Mouse (Mus musculus) testis, adult 2 months (tissue): Measurements from ENCODE around the gene Glipr2. TPM values are rescaled to one million over a fixed set of nuclear protein-coding genes. Genes with fewer than 3 reads are reported as not detected.

ENCODE experiments used
- H3K27ac ChIP-seq: fragments of 200-500 bp; 2 replicates; pipeline ENCODE4 v1.5.1; 2012; ENCODE audit warnings: low read depth, low read length; ENCODE audit not compliant: control insufficient read depth, insufficient read depth
- H3K27me3 ChIP-seq: fragments of 200-500 bp; 2 replicates; pipeline ENCODE4 v1.6.1; 2012; ENCODE audit warnings: mild to moderate bottlenecking, low read length, moderate library complexity; ENCODE audit not compliant: control insufficient read depth, insufficient read depth
- H3K36me3 ChIP-seq: fragments of 200-500 bp; 2 replicates; pipeline ENCODE4 v1.6.1; 2012; ENCODE audit warnings: mild to moderate bottlenecking, low read length; ENCODE audit not compliant: control insufficient read depth, insufficient read depth
- H3K4me1 ChIP-seq: fragments of 200-500 bp; 2 replicates; pipeline ENCODE4 v1.6.1; 2012; ENCODE audit warnings: low read length; ENCODE audit not compliant: control insufficient read depth, insufficient read depth
- H3K4me3 ChIP-seq: fragments of 200-500 bp; 2 replicates; pipeline ENCODE4 v1.5.1; 2012; ENCODE audit warnings: low read depth, mild to moderate bottlenecking, low read length, moderate library complexity, mixed read lengths; ENCODE audit not compliant: control insufficient read depth
- CTCF ChIP-seq: fragments of 200-500 bp; IDR thresholded peaks from 2 replicates; pipeline ENCODE4 v1.5.1; 2012; ENCODE audit warnings: low read depth, mild to moderate bottlenecking, inconsistent platforms, low read length, moderate library complexity; ENCODE audit not compliant: control insufficient read depth, insufficient read depth, insufficient replicate concordance
- POLR2A ChIP-seq: fragments of 200-500 bp; IDR thresholded peaks from 2 replicates; pipeline ENCODE4 v1.6.1; 2012; ENCODE audit warnings: low read depth, mild to moderate bottlenecking, inconsistent platforms, low read length, moderate library complexity; ENCODE audit not compliant: control insufficient read depth
- polyA plus RNA-seq: library from polyadenylated mRNA; depleted of rRNA; stranded (reverse); fragments of >200 nt; gene quantifications from 2 replicates; pipeline ENCODE4 v1.2.3, GENCODE M21; 2012

Glipr2 gene
- polyA plus RNA-seq, 1 experiment: 1.6 TPM

DNA sequence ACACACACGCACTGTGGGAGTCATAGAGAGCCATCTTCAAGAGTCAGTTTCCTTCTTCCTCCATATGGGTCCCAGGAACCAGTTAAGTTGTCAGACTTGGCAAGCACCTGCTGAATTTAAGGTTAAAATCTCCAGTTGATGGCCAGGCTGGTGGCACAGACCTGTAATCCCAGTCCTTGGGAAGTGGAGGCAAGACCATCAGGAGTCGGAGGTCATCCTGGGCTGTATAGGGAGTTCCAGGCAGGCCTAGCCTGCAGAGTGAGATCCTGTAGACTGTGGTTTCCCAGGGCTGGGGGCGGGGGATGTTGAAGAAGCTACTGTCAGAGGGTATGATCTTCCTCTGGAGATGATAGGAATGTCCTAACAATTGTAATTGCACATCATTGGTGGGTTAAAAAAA is 31.8 kb downstream of the Glipr2 start:
- no peak overlapping the region; the same call in 1 of the 2 replicates for H3K4me3 ChIP-seq
- H3K27ac ChIP-seq: no peak overlapping the region
- TF ChIP-seq CTCF (no peak), POLR2A (no peak)
- H3K4me1 ChIP-seq: no peaks in the 10 kb centered on the region
- no peaks in the 10 kb centered on the region for H3K36me3 ChIP-seq
- no peaks in the 10 kb centered on the region for H3K27me3 ChIP-seq

DNA sequence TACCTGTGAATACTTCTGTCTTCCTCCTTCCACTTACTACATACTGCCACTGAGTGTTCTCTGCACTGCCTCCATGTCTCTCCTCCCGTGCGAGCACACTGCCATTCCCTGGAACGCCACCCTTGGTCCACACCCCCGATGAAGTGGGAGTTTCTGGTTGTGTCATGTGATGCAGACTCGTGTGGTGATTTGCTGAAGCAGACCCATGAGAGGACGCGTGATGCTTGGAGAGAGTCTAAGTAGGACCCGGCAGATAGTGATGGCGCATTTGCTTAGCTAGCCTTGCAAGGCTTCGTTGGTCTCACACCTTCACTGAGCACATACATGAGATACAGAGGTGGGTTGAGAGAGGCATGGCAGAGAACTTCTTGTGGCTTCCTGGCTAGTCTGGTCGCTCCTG is 35.9 kb downstream of the Glipr2 start:
- Histone ChIP-seq H3K4me1 (no peaks in the 10 kb centered on the region), H3K27me3 (no peaks in the 10 kb centered on the region), H3K27ac (no peak overlapping the region), H3K4me3 (no peak overlapping the region), H3K36me3 (no peaks in the 10 kb centered on the region)
- TF ChIP-seq POLR2A (no peak), CTCF (no peak)

- Histone ChIP-seq H3K36me3 (no peaks in the 10 kb centered on the region), H3K27ac (no peak overlapping the region), H3K4me1 (no peaks in the 10 kb centered on the region), H3K27me3 (no peaks in the 10 kb centered on the region), H3K4me3 (no peak overlapping the region)
- no peak for TF ChIP-seq CTCF
- no peak for TF ChIP-seq POLR2A
These were observed 37.1 kb downstream of the Glipr2 start for GRCm38 (mm10) chr4:43994342-43994741.

- Histone ChIP-seq H3K36me3 (no peaks in the 10 kb centered on the region), H3K27ac (no peak overlapping the region), H3K4me3 (no peak overlapping the region), H3K4me1 (no peaks in the 10 kb centered on the region), H3K27me3 (no peaks in the 10 kb centered on the region)
- TF ChIP-seq CTCF (no peak), POLR2A (no peak)
These were observed 46.4 kb downstream of the Glipr2 start for GRCm38 (mm10) chr4:44003622-44004021.

DNA sequence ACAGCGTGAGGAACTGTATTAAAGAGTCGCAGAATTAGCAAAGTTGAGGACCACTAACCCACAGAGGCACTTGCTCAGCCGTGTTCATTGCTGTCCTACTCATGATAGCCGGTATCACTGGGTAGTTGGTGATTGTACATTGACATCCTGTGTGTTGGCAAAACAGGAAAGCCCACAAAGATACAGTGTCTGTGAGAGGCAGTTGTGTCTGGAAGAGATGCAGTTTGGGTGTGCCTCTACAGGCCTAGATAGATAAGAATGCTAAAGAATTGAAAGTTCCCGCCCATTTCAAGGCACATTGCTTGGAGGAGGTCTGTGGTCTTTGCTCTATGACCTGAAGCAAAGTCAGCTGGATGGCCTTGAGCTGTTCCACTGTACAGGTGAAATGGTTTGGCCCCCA is 46.9 kb downstream of the Glipr2 start, which contains the start of gene Clta:
Gene Clta (plus strand): TSS at position 327 of the 400 bp plus-strand sequence.
- H3K4me1 ChIP-seq: no peaks in the 10 kb centered on the region
- H3K27me3 ChIP-seq: no peaks in the 10 kb centered on the region
- TF ChIP-seq CTCF (no peak), POLR2A (no peak)

GRCm38 (mm10) chr4:44004623-44005409 is 47.6 kb downstream of the Glipr2 start:
- H3K27ac ChIP-seq: no peak overlapping the region
- no peaks in the 10 kb centered on the region for H3K27me3 ChIP-seq
- no peaks in the 10 kb centered on the region for H3K36me3 ChIP-seq
- no peaks in the 10 kb centered on the region for H3K4me1 ChIP-seq
- TF ChIP-seq CTCF (no peak), POLR2A (no peak)
- no peak overlapping the region for H3K4me3 ChIP-seq

More for the DNA sequence above, 46.9 kb downstream of the Glipr2 start, which contains the start of gene Clta:
- Histone ChIP-seq H3K4me3 (no peak within 1 kb of the TSS), H3K36me3 (no peaks in the 10 kb centered on the region), H3K27ac (no peak within 1 kb of the TSS)

DNA sequence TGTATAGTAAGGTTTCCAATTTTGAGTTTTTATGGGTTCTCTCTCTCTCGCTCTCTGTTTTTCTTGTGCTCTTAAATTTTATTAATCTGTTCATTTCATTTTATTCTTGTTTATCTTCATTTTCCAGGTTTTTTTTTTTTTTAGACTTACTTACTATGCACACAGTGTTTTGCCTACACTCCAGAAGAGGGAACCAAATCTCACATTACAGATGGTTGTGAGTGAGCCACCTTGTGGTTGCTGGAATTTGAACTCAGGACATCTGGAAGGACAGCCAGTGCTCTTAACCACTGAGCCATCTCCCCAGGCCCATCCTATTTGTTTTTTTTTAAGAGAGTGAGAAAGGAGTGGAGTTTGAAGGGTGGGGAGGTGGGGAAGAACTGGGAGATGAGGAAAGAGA is 53.0 kb downstream of the Glipr2 start:
- Histone ChIP-seq H3K4me3 (no peak overlapping the region), H3K27ac (no peak overlapping the region), H3K27me3 (no peaks in the 10 kb centered on the region), H3K36me3 (no peaks in the 10 kb centered on the region), H3K4me1 (peaks cover 10% of the 10 kb centered on the region)
- TF ChIP-seq CTCF (no peak), POLR2A (no peak)
